Mouse (Mus musculus): ENCODE measurements at regions not wholly inside any gene's neighbourhood (a gene's known extent, or its start where the extent isn't known, plus 50 kb on each side); places are given as distances from the start of the nearest gene placed in this dataset.
A peak's percentile ranks its signal among the peaks of the same experiment; 100 is the strongest.

- ATAC-seq = no peak
These were observed 160.0 kb downstream of the Fam76b start for GRCm38 (mm10) chr9:13987486-13987885.

GRCm38 (mm10) chr9:13988901-13989300 lies 161.4 kb downstream of the Fam76b start:
- no peak for ATAC-seq

GRCm38 (mm10) chr9:13990960-13991359 lies 163.4 kb downstream of the Fam76b start:
- ATAC-seq = no peak

GRCm38 (mm10) chr9:13992728-13993127 lies 165.2 kb downstream of the Fam76b start:
- no peak for ATAC-seq

GRCm38 (mm10) chr9:13999358-13999757 lies 171.8 kb downstream of the Fam76b start:
- ATAC-seq = no peak

GRCm38 (mm10) chr9:14001517-14001916 lies 174.0 kb downstream of the Fam76b start:
- ATAC-seq = no peak

- ATAC-seq = no peak
These were observed 174.7 kb downstream of the Fam76b start for GRCm38 (mm10) chr9:14002236-14002635.

- no peak for ATAC-seq
These were observed 175.6 kb downstream of the Fam76b start for GRCm38 (mm10) chr9:14003163-14003562.

GRCm38 (mm10) chr9:14006233-14006984 lies 178.9 kb downstream of the Fam76b start:
- ATAC-seq = no peak

GRCm38 (mm10) chr9:14009451-14009850 lies 181.9 kb downstream of the Fam76b start:
- no peak for ATAC-seq

GRCm38 (mm10) chr9:14010261-14010949 lies 182.9 kb downstream of the Fam76b start:
- ATAC-seq = peak; percentile 89

GRCm38 (mm10) chr9:14024216-14024615 lies 196.7 kb downstream of the Fam76b start:
- no peak for ATAC-seq

GRCm38 (mm10) chr9:14024701-14025100 lies 197.2 kb downstream of the Fam76b start:
- no peak for ATAC-seq

- ATAC-seq = no peak
These were observed 200.5 kb downstream of the Fam76b start for GRCm38 (mm10) chr9:14028056-14028455.

- ATAC-seq = no peak
These were observed 204.0 kb downstream of the Fam76b start for GRCm38 (mm10) chr9:14031358-14032047.

GRCm38 (mm10) chr9:14032048-14032362 lies 204.5 kb downstream of the Fam76b start:
- ATAC-seq = no peak

- no peak for ATAC-seq
These were observed 208.0 kb downstream of the Fam76b start for GRCm38 (mm10) chr9:14035526-14035925.

GRCm38 (mm10) chr9:14041900-14042435 lies 214.5 kb downstream of the Fam76b start:
- ATAC-seq = no peak

GRCm38 (mm10) chr9:14048224-14048623 lies 220.7 kb downstream of the Fam76b start:
- ATAC-seq = no peak

GRCm38 (mm10) chr9:14053704-14054103 lies 221.2 kb upstream of the Sesn3 start:
- ATAC-seq = no peak

- no peak for ATAC-seq
These were observed 218.3 kb upstream of the Sesn3 start for GRCm38 (mm10) chr9:14056410-14057172.

GRCm38 (mm10) chr9:14058592-14059227 lies 216.2 kb upstream of the Sesn3 start:
- no peak for ATAC-seq

All from activated CD4-positive, CD25-positive, alpha-beta regulatory T cell, adult 4 months (primary cell).